Mouse (Mus musculus) small intestine, adult 2 months (tissue): ENCODE measurements at regions not wholly inside any gene's neighbourhood (a gene's known extent, or its start where the extent isn't known, plus 50 kb on each side); places are given as distances from the start of the nearest gene placed in this dataset.
"Not testable (repeated sequence)": the region's sequence is repeated elsewhere in the genome, so short reads cannot be mapped to it uniquely, and the experiment has no call there.

Source experiments
- H3K27ac ChIP-seq: fragments of 200-500 bp; 2 replicates; pipeline ENCODE4 v1.5.1; 2012; ENCODE audit warnings: low read depth, low read length, control low read depth, inconsistent platforms; ENCODE audit not compliant: insufficient read depth
- H3K27me3 ChIP-seq: fragments of 200-500 bp; 2 replicates; pipeline ENCODE4 v1.6.1; 2012; ENCODE audit warnings: mild to moderate bottlenecking, moderate library complexity, low read length, inconsistent platforms; ENCODE audit not compliant: control insufficient read depth, insufficient read depth
- H3K36me3 ChIP-seq: fragments of 200-500 bp; 2 replicates; pipeline ENCODE4 v1.6.1; 2012; ENCODE audit warnings: mild to moderate bottlenecking, low read length, control low read depth, inconsistent platforms; ENCODE audit not compliant: control insufficient read depth, insufficient read depth
- H3K4me1 ChIP-seq: fragments of 200-500 bp; 2 replicates; pipeline ENCODE4 v1.6.1; 2012; ENCODE audit warnings: low read length, inconsistent platforms, mixed read lengths; ENCODE audit not compliant: control insufficient read depth, insufficient read depth, insufficient read length
- H3K4me3 ChIP-seq: fragments of 200-500 bp; 2 replicates; pipeline ENCODE4 v1.5.1; 2012; ENCODE audit warnings: low read depth, mild to moderate bottlenecking, control low read depth, inconsistent platforms, low read length, moderate library complexity
- CTCF ChIP-seq: fragments of 200-500 bp; IDR thresholded peaks from 2 replicates; pipeline ENCODE4 v1.5.1; 2012; ENCODE audit warnings: low read depth, mild to moderate bottlenecking, control low read depth, inconsistent platforms, low read length, moderate library complexity, mixed read lengths; ENCODE audit not compliant: insufficient replicate concordance, insufficient read length; ENCODE audit errors: extremely low read depth
- POLR2A ChIP-seq: fragments of 200-500 bp; IDR thresholded peaks from 2 replicates; pipeline ENCODE4 v1.6.1; 2012; ENCODE audit warnings: low read depth, mild to moderate bottlenecking, control low read depth, inconsistent platforms, low read length, moderate library complexity
- WGBS: fragments of 180-500 bp; shearing (Covaris S2); methylation state at CpG from one replicate; pipeline ENCODE4 v1.1.7; 2018; 5-methylcytosine and 5-hydroxymethylcytosine counted together

DNA sequence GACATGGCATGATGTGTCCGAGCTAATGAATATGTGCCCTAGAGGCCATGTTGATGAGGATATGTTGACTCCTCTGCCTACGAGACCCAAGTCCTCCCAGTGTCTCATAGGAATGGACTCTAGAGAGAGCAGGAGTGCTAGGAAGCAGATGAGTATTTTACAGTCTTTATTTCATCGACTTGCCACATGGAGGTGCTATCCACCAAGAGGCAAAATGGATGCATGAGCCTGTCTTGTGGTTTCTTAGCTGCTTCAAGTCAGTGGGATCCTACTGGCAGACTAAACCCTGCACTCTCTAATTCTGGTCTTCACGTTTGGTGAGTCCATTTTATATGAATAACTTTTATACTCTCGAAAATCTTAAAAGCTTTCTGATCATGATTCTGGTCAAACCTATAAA lies 253.4 kb downstream of the Dad1 start:
- TF ChIP-seq CTCF (no peak), POLR2A (no peak)
- no peak overlapping the region for H3K27ac ChIP-seq
- no peak overlapping the region for H3K4me3 ChIP-seq
- WGBS: 80% methylated on average over 5 of the region's 5 CpGs
- no peaks in the 10 kb centered on the region for H3K4me1 ChIP-seq
- H3K36me3 ChIP-seq: no peaks in the 10 kb centered on the region
- H3K27me3 ChIP-seq: no peaks in the 10 kb centered on the region

GRCm38 (mm10) chr14:53993427-53993826 lies 260.5 kb downstream of the Dad1 start:
- Histone ChIP-seq H3K36me3 (no peaks in the 10 kb centered on the region), H3K27ac (no peak overlapping the region), H3K4me3 (no peak overlapping the region), H3K4me1 (peaks cover 5% of the 10 kb centered on the region; the same call in 1 of the 2 replicates), H3K27me3 (no peaks in the 10 kb centered on the region)
- WGBS: 28% methylated on average over 2 of the region's 2 CpGs
- no peak for TF ChIP-seq CTCF
- TF ChIP-seq POLR2A: no peak

- H3K4me1 ChIP-seq: peaks cover 5% of the 10 kb centered on the region; the same call in 1 of the 2 replicates
- H3K4me3 ChIP-seq: no peak overlapping the region
- TF ChIP-seq POLR2A (no peak), CTCF (no peak)
- no peak overlapping the region for H3K27ac ChIP-seq
- WGBS: 37% methylated on average over 11 of the region's 11 CpGs
- no peaks in the 10 kb centered on the region for H3K27me3 ChIP-seq
- H3K36me3 ChIP-seq: no peaks in the 10 kb centered on the region
These were observed 261.1 kb downstream of the Dad1 start for GRCm38 (mm10) chr14:53992712-53993286.

GRCm38 (mm10) chr14:53991390-53991789 lies 262.5 kb downstream of the Dad1 start:
- no peak overlapping the region for H3K4me3 ChIP-seq
- TF ChIP-seq POLR2A (no peak), CTCF (no peak)
- no peaks in the 10 kb centered on the region for H3K36me3 ChIP-seq
- peaks cover 5% of the 10 kb centered on the region; the same call in 1 of the 2 replicates for H3K4me1 ChIP-seq
- 62% methylated on average over 4 of the region's 4 CpGs for WGBS
- H3K27ac ChIP-seq: no peak overlapping the region
- no peaks in the 10 kb centered on the region for H3K27me3 ChIP-seq

DNA sequence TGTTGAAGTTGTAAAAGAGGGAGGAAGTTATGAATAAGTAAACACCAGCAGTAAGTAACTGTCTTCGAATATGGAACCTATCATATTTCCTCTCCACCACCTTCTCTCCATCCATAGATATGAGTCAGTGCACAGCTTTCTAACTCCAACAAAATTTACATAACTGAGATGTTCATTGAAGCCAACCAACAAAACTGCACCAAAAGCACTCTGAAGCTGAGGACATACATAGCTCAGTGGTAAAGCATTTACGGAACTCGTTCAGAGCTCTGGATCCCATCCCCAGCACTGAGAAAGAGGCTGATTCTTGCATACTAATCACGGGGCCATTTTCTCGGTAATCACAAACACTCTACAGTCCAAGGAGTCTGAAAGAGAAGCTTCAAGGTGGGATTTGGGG lies 273.1 kb downstream of the Dad1 start:
- Histone ChIP-seq H3K27me3 (no peaks in the 10 kb centered on the region), H3K27ac (no peak overlapping the region), H3K4me1 (peaks cover 2% of the 10 kb centered on the region; the same call in 1 of the 2 replicates), H3K36me3 (no peaks in the 10 kb centered on the region), H3K4me3 (no peak overlapping the region)
- WGBS: 71% methylated on average over 5 of the region's 5 CpGs
- TF ChIP-seq CTCF (no peak), POLR2A (no peak)

DNA sequence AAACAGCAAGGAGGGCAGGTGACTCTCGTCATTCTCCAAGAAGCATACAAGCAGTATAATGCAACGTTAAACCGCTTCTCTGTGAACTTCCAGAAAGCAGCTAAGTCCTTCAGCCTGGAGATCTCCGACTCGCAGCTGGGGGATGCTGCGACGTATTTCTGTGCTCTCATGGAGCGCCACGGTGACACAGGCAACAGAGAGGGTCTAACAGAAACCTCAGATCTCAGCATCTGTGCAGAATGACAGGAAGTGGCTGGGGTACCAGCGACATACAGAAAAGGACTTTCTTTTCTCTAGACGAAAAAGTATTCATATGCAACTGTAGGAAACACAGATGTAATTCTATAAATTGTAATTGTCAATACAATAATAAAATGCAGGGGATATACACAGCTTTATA lies 292.5 kb downstream of the Dad1 start:
- H3K27ac ChIP-seq, H3K27me3 ChIP-seq, H3K4me3 ChIP-seq, H3K4me1 ChIP-seq, H3K36me3 ChIP-seq: not testable (repeated sequence)
- 78% methylated on average over 10 of the region's 11 CpGs for WGBS

DNA sequence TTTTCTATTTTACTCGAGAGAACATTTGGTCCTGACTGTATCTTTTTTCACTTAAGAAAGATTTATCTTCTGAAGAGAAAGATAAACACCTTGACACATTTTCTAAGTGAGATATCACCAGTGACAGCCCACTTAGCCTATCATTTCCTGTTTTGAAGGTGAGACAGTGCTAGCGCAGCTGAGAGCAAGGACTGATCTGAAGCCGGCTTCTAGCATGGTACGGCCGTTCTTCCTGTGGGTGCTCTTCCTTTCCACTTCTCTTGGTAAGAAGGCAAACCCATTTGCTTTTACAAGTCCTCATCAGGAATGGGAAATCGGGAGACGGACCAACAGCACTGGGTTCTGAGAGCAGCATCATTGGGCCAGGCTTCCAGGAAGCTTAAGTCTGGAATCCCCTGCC lies 293.1 kb downstream of the Dad1 start:
- Histone ChIP-seq H3K36me3 (no peaks in the 10 kb centered on the region), H3K27me3 (no peaks in the 10 kb centered on the region), H3K4me1 (no peaks in the 10 kb centered on the region), H3K27ac (no peak overlapping the region), H3K4me3 (no peak overlapping the region)
- WGBS: 54% methylated on average over 7 of the region's 7 CpGs
- no peak for TF ChIP-seq CTCF
- no peak for TF ChIP-seq POLR2A

DNA sequence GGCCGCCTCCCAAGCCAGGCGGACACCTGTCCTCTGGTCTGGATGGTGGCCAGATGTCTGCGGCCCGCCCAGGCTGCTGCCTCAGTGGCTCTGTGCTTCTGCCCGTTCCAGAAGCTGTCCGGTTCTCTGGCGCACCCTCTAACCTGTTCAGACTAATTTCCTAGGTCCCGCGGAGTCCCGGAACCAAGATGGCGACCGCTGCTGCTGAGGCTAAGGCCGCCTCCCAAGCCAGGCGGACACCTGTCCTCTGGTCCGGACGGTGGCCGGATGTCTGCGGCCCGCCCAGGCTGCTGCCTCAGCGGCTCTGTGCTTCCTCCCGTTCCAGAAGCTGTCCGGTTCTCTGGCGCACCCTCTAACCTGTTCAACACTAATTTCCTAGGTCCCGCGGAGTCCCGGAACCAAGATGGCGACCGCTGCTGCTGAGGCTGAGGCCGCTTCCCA lies 318.1 kb downstream of the Dad1 start:
- H3K27ac ChIP-seq, H3K36me3 ChIP-seq, H3K27me3 ChIP-seq, H3K4me1 ChIP-seq, H3K4me3 ChIP-seq: not testable (repeated sequence)
- WGBS: 96% methylated on average over 29 of the region's 29 CpGs

GRCm38 (mm10) chr14:53935336-53935735 lies 318.6 kb downstream of the Dad1 start:
- not testable (repeated sequence) for H3K27me3 ChIP-seq, H3K36me3 ChIP-seq, H3K4me3 ChIP-seq, H3K4me1 ChIP-seq, H3K27ac ChIP-seq
- WGBS: 92% methylated on average over 9 of the region's 13 CpGs
